Mouse (Mus musculus): Measurements from ENCODE around the gene Irs3. TPM values are rescaled to one million over a fixed set of nuclear protein-coding genes. Genes with fewer than 3 reads are reported as not detected.

Gene Irs3
- polyA plus RNA-seq, 1 experiment from 2014 or later: 0.18 TPM

DNA sequence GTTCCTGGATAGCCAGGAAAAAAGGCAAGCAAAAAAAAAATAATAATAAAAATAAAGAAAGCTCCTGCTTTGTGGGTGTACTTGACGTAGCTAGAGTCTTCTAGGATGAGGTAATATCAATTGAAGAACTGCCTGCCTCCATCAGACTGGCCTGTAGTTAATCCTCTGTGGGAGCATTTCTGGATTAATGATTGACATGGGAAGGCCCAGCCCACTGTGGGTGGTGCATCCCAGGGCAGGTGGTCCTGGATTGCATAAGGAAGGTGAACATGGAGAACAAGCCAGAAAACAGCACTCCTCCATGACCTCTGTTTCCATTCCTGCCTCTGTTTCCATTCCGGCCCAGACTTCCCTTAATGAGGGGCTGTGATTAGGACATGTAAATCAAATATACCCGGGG, 33.2 kb upstream of the Irs3 start:
- ATAC-seq (ENCODE audit: insufficient number of reproducible peaks, insufficient read depth, low FRiP score, low TSS enrichment): no peak
- no peaks in the 10 kb centered on the region for H3K27me3 ChIP-seq
- H3K27ac ChIP-seq: no peak overlapping the region
- no peaks in the 10 kb centered on the region for H3K9me3 ChIP-seq
- H3K4me1 ChIP-seq: peaks cover 17% of the 10 kb centered on the region
- no peak overlapping the region for H3K4me3 ChIP-seq
- H3K36me3 ChIP-seq: no peaks in the 10 kb centered on the region
- H3K4me2 ChIP-seq (replicated peaks): no peak overlapping the region
- WGBS: 86% methylated on average over 3 of the region's 3 CpGs
- no peak overlapping the region for H3K9ac ChIP-seq

- no peak overlapping the region for H3K9ac ChIP-seq
- no peaks in the 10 kb centered on the region for H3K27me3 ChIP-seq
- 94% methylated on average over 8 of the region's 8 CpGs for WGBS
- no peaks in the 10 kb centered on the region for H3K36me3 ChIP-seq
- H3K4me2 ChIP-seq (replicated peaks): no peak overlapping the region
- H3K4me3 ChIP-seq: no peak overlapping the region
- H3K27ac ChIP-seq: no peak overlapping the region
- ATAC-seq (ENCODE audit: insufficient number of reproducible peaks, insufficient read depth, low FRiP score, low TSS enrichment): no peak
- no peaks in the 10 kb centered on the region for H3K9me3 ChIP-seq
- peaks cover 10% of the 10 kb centered on the region for H3K4me1 ChIP-seq
Observed at GRCm38 (mm10) chr5:137677859-137678258, 32.3 kb upstream of the Irs3 start.

GRCm38 (mm10) chr5:137674786-137675185, 29.3 kb upstream of the Irs3 start:
- WGBS: 94% methylated on average over 8 of the region's 8 CpGs
- H3K9ac ChIP-seq: no peak overlapping the region
- H3K27ac ChIP-seq: no peak overlapping the region
- H3K27me3 ChIP-seq: no peaks in the 10 kb centered on the region
- H3K4me2 ChIP-seq (replicated peaks): no peak overlapping the region
- no peaks in the 10 kb centered on the region for H3K9me3 ChIP-seq
- no peak overlapping the region for H3K4me3 ChIP-seq
- peaks cover 25% of the 10 kb centered on the region for H3K4me1 ChIP-seq
- H3K36me3 ChIP-seq: no peaks in the 10 kb centered on the region
- no peak for ATAC-seq (ENCODE audit: insufficient number of reproducible peaks, insufficient read depth, low FRiP score, low TSS enrichment)

DNA sequence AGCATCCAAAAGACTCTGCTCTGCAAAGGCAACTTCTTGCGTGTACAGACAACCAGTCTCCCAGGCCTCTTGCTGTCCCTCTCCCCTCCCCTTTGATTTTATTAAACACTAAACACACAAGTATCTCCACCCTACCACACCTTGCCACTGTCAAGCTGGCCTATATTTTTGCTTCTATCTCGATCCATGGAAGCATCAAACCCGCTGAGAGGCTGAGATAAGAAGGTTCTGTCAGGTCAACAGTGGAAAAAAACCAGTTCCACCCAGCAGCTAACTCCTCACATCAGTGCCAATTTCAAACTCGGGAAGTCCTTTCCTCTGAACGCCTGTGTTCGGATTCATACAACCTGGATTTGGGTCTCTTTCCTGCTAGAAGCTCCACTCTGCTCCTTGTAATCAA, 27.5 kb upstream of the Irs3 start:
- Histone ChIP-seq H3K9me3 (no peaks in the 10 kb centered on the region), H3K36me3 (no peaks in the 10 kb centered on the region), H3K4me1 (peaks cover 25% of the 10 kb centered on the region), H3K27ac (no peak overlapping the region), H3K4me2 (replicated peaks) (no peak overlapping the region), H3K4me3 (no peak overlapping the region), H3K9ac (no peak overlapping the region), H3K27me3 (no peaks in the 10 kb centered on the region)
- WGBS: 88% methylated on average over 6 of the region's 6 CpGs
- no peak for ATAC-seq (ENCODE audit: insufficient number of reproducible peaks, insufficient read depth, low FRiP score, low TSS enrichment)

- H3K4me2 ChIP-seq (replicated peaks): no peak overlapping the region
- WGBS: 76% methylated on average over 5 of the region's 5 CpGs
- no peak overlapping the region for H3K9ac ChIP-seq
- no peaks in the 10 kb centered on the region for H3K27me3 ChIP-seq
- no peak for ATAC-seq (ENCODE audit: insufficient number of reproducible peaks, insufficient read depth, low FRiP score, low TSS enrichment)
- no peak overlapping the region for H3K27ac ChIP-seq
- peaks cover 25% of the 10 kb centered on the region for H3K4me1 ChIP-seq
- H3K9me3 ChIP-seq: no peaks in the 10 kb centered on the region
- no peak overlapping the region for H3K4me3 ChIP-seq
- no peaks in the 10 kb centered on the region for H3K36me3 ChIP-seq
Observed at GRCm38 (mm10) chr5:137672361-137672760, 26.8 kb upstream of the Irs3 start.

GRCm38 (mm10) chr5:137671443-137672240, 26.1 kb upstream of the Irs3 start:
- peak overlapping the region; percentile 61 for H3K27ac ChIP-seq
- H3K4me2 ChIP-seq (replicated peaks): peak overlapping the region; percentile 13; the same call in 1 of the 2 replicates
- no peak overlapping the region for H3K4me3 ChIP-seq
- peaks cover 4% of the 10 kb centered on the region for H3K36me3 ChIP-seq
- no peaks in the 10 kb centered on the region for H3K9me3 ChIP-seq
- H3K4me1 ChIP-seq: peaks cover 25% of the 10 kb centered on the region
- H3K27me3 ChIP-seq: no peaks in the 10 kb centered on the region
- 0 out of 2 replicates have a peak, but pooled peaks have one; percentile 22 for ATAC-seq (ENCODE audit: insufficient number of reproducible peaks, insufficient read depth, low FRiP score, low TSS enrichment)
- H3K9ac ChIP-seq: no peak overlapping the region; the same call in 1 of the 2 replicates
- 19% methylated on average over 9 of the region's 9 CpGs for WGBS

DNA sequence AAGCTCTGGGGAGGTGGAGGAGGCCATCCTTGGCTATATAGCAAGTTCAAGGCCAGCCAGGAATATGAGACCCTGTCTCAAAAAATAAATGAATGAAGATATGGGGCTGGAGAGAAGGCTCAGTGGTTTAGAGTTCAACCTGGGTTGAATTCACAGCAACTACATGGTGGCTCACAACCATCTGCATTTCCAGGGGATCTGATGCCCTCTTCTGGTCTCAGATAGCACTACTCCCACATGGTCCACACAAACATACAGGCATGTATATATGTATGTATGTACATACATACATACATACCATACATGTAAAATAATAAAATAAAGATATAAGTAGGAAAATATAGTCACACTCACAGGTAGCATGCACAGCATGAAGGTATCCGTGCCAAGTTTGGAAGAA, 24.7 kb upstream of the Irs3 start:
- Histone ChIP-seq H3K9ac (no peak overlapping the region), H3K4me3 (no peak overlapping the region), H3K4me2 (replicated peaks) (no peak overlapping the region), H3K27me3 (no peaks in the 10 kb centered on the region), H3K27ac (no peak overlapping the region), H3K4me1 (peaks cover 25% of the 10 kb centered on the region), H3K9me3 (no peaks in the 10 kb centered on the region), H3K36me3 (peaks cover 10% of the 10 kb centered on the region)
- 100% methylated on average over 1 of the region's 1 CpGs for WGBS
- no peak for ATAC-seq (ENCODE audit: insufficient number of reproducible peaks, insufficient read depth, low FRiP score, low TSS enrichment)

GRCm38 (mm10) chr5:137668971-137669370, 23.5 kb upstream of the Irs3 start:
- 74% methylated on average over 10 of the region's 10 CpGs for WGBS

DNA sequence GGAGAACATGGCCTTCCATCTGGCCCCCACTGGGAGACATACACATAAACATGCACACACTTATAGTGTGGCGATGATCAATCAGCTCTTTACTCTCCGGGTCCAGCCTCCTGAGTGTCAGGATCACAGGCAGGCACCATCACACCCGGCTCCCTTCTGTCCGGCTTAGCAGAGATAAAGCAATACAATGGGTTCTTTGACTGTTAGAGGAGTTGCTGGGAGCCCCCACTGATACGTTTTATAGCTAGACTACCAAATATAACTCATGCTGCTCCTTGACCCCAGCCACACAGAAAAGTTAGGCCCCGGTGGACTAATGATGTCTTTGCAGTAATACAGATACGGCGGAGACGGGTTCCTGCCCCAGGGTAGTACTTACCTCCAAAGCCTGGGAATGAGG, 17.5 kb upstream of the Irs3 start:
- Histone ChIP-seq H3K36me3 (peaks cover 54% of the 10 kb centered on the region), H3K9ac (no peak overlapping the region), H3K4me2 (replicated peaks) (no peak overlapping the region), H3K4me1 (no peaks in the 10 kb centered on the region), H3K9me3 (no peaks in the 10 kb centered on the region), H3K4me3 (no peak overlapping the region), H3K27me3 (no peaks in the 10 kb centered on the region), H3K27ac (no peak overlapping the region)
- WGBS: 65% methylated on average over 9 of the region's 9 CpGs
- ATAC-seq (ENCODE audit: insufficient number of reproducible peaks, insufficient read depth, low FRiP score, low TSS enrichment): no peak

More at GRCm38 (mm10) chr5:137668971-137669370, 23.5 kb upstream of the Irs3 start:
- Histone ChIP-seq H3K4me1 (peaks cover 25% of the 10 kb centered on the region), H3K27ac (peak overlapping the region; percentile 19; the same call in 1 of the 2 replicates), H3K9ac (no peak overlapping the region), H3K27me3 (no peaks in the 10 kb centered on the region), H3K9me3 (no peaks in the 10 kb centered on the region), H3K36me3 (peaks cover 20% of the 10 kb centered on the region), H3K4me2 (replicated peaks) (no peak overlapping the region), H3K4me3 (no peak overlapping the region)
- ATAC-seq (ENCODE audit: insufficient number of reproducible peaks, insufficient read depth, low FRiP score, low TSS enrichment): no peak

GRCm38 (mm10) chr5:137660064-137660688, 14.7 kb upstream of the Irs3 start:
- Histone ChIP-seq H3K27ac (no peak overlapping the region), H3K9me3 (no peaks in the 10 kb centered on the region), H3K9ac (no peak overlapping the region), H3K27me3 (no peaks in the 10 kb centered on the region), H3K4me2 (replicated peaks) (no peak overlapping the region), H3K4me3 (no peak overlapping the region), H3K36me3 (peaks cover 48% of the 10 kb centered on the region), H3K4me1 (no peaks in the 10 kb centered on the region)
- WGBS: 93% methylated on average over 6 of the region's 6 CpGs
- ATAC-seq (ENCODE audit: insufficient number of reproducible peaks, insufficient read depth, low FRiP score, low TSS enrichment): no peak

DNA sequence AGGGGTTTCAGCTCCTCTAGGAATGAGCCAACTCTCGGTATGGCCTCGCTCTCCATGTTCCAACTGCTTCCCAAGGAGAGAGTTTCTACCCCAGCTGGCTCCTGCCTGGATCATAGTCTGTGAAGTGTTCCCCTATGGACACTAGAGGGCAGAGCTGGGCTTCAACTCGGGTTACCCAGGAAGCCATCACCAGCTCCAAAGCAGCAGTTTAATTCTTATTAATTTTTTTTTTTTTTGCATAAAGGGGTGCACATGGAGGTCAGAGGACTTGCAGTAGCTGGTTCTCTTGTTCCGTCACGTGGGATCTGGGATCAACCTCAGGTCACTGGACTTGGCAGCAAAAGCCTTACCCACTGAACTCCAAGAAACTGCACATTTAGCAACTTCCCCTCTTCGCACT, 11.5 kb upstream of the Irs3 start:
- Histone ChIP-seq H3K9me3 (no peaks in the 10 kb centered on the region), H3K9ac (no peak overlapping the region), H3K27ac (no peak overlapping the region), H3K36me3 (peaks cover 39% of the 10 kb centered on the region), H3K27me3 (no peaks in the 10 kb centered on the region), H3K4me3 (no peak overlapping the region), H3K4me2 (replicated peaks) (no peak overlapping the region), H3K4me1 (no peaks in the 10 kb centered on the region)
- 33% methylated on average over 6 of the region's 6 CpGs for WGBS
- no peak for ATAC-seq (ENCODE audit: insufficient number of reproducible peaks, insufficient read depth, low FRiP score, low TSS enrichment)

- H3K27me3 ChIP-seq: no peaks in the 10 kb centered on the region
Observed at GRCm38 (mm10) chr5:137654746-137655145, 9.2 kb upstream of the Irs3 start.

More at GRCm38 (mm10) chr5:137654746-137655145, 9.2 kb upstream of the Irs3 start:
- no peak overlapping the region for H3K4me3 ChIP-seq
- no peak overlapping the region for H3K27ac ChIP-seq
- 77% methylated on average over 7 of the region's 7 CpGs for WGBS
- H3K9me3 ChIP-seq: no peaks in the 10 kb centered on the region
- H3K4me2 ChIP-seq (replicated peaks): no peak overlapping the region
- peaks cover 5% of the 10 kb centered on the region for H3K4me1 ChIP-seq
- H3K36me3 ChIP-seq: peaks cover 33% of the 10 kb centered on the region
- ATAC-seq (ENCODE audit: insufficient number of reproducible peaks, insufficient read depth, low FRiP score, low TSS enrichment): no peak
- H3K9ac ChIP-seq: no peak overlapping the region

Measured in embryonic facial prominence, embryonic 12.5 days (tissue).